Mouse (Mus musculus) cerebellum, postnatal 25 days (tissue): Measurements from ENCODE around the gene Nfya.

ENCODE experiments used
- DNase-seq, 2 experiments: peaks; one replicate each; pipeline ENCODE4 v3.0.0; 2021; ENCODE audit warnings: mixed read lengths in 2 of 2

Gene Nfya

DNA sequence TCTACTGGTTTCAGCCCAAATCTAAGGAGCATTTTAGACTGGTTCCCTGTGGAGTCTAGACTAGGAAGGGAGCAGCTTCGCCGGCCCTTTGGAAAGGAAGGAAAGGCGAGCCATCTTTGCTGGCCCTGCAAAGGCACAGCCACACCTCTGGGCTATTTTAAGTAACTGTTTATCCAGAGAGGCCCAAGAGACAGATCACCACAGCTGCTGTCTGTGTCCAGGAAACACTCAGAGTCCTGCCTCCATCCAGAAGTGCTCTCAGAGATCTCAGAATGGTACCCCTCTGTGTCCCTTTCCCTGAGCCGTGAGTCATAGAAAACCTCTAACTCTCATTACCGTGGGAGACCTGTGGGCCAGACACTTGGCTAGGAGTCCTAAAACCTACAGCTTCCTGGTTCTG, 20.7 kb upstream of the Nfya start:
- no peak for DNase-seq

DNA sequence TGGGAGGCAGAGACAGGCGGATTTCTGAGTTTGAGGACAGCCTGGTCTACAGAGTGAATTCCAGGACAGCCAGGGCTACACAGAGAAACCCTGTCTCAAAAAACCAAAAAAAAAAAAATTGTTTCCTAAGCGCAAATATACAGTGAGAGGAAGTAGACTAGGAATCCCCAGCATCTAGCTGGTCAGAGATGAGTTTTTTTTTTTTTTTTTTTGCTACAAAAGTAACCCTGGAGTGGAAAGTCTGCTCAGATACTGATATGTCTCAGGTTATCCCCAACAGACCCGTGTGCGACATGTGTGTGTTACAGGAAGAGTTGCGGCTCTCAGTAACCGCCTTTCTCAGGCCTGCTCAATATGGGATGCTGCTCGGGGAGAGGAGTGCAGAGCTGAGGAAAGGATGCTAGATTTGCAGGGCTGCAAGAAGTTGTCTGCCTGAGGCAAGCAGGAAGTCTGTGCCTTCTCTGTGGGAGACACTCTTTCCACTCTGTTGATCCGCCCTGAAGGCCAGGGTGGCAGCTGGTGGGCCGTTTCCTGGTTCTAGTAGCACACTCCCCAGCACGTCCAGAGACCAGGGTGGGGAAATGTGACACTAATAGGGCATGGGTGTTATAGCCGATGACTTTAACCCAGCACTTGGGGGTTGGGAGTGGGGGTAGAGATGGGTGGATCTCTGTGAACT, 18.3 kb upstream of the Nfya start:
- DNase-seq = no peak

DNA sequence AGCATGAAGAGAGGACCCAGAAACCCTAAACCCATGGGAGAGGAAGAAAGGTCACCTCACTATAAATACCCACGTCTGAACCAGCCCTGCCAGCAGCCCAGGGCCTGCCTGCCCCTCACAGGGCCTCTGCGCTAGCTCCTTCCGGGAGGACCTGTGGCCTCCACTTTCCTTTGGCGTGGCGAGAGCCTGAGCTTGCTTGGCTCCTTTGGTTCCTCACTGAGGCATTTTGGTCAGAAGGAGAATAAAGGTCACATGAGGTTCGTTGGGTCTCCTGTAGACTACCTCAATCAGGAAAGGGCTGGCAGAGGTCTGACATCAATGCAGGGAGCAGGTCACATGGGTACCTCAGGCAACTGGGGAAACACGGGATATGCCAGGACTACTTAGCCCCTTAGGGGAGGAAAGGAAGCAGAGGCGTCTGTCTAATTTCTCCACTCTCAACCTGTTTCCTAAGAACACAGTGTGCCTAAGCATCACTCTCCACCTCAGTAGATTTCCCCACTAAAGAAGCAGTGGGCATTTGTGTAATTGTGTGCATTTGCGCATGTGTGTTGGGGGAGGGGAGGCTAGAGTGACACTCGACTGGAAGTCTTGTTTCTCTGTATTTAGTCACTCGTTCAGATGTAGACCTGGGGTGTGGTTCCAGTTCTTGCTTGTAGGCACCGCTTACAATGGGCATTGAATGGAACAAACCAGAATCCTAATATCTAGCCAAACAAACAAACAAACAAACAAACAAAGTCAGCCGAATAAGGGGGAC, 17.5 kb upstream of the Nfya start:
- no peak for DNase-seq

DNA sequence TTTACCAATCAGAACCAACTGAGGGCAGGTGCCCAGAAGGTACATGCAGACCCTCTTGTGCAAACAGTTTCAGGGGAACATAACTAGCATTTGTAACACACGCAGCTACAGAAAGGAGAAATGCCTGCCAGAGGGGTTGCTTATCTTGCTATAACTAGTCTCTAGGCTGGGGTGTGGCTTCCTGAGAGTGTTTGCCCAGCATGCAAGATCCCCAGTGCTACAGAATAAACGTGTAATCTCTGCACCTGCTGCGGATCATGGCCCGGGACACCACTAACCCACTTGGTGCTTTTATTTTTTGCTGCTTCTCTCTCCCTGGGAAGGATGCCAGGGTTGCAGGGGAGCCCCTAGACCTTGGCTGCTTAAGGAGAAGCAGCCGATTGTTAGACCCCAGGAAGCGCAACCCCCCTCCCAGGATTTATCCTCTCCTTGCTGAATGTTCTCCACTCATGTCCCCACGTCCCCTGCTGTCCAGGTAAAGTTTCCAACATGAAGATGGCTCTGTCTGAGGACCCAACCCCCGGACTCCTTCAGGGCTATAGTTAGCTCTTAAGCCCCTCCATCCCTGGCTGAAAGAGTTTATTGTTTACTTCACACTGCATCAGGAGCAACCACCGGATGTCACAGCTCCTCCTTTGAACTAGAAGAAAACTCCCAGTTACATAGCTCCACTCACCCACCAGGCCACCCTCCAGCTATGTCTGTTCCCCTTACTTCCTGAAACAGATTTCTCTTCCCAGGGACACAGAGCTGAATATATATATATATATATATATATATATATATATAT, 16.3 kb upstream of the Nfya start:
- DNase-seq = no peak

DNA sequence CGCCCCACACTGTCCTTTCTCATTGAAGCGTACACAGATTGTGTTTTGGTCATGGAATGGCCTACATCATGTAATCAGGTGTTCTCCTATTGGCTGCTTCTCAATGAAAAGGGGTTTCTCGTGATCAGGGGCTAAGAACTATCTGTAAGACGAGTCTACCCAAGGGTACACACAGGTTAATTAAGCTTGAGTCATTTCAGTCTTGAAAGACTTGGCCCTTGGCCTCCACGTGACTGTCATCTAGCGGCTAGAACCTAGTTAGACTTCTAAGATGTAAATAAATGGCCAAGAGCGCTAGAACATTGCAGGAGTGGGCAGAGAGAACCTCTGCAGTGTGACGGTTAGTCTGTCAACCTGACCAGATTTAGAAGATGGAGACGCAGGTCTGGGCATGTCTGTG, 14.5 kb upstream of the Nfya start:
- DNase-seq = no peak

DNA sequence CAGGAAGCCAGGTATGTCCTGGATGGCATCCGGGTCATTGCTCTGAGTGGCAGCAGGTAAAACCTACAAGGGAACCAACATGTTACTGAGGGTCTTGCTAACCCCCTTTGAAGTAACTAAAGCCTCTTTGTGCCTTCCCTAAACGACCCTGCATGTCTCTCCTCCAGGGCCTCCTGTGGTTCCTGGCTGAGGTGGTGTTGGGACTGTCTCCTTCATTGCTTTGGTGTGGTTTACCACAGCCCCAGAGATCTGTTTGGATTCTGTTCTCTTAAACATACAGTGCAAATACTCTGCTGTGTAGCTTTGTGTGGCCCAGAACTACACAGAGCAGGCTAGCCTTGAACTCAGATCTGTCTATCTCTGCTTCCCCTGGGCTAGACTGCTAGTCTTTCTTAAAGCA, 9.9 kb upstream of the Nfya start:
- DNase-seq = no peak

DNA sequence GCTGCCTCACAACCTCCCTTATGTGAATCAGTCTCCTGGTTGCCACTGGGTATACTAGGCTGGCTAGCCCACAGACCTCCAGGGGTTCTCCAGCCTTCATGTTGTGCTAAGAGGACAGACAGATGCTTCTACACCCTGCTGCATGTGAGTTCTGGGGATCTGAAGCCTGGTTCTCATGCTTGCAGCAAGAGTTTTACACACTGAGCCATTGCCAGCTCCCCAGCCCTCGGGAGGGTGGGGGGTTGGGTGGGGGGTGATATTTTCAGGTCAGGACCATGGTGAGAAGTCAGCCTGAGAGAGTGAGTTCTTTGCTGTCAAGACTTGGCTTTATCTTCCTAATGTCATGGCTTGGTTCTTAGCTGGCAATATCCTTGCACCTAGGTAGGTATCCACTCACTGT, 9.1 kb upstream of the Nfya start:
- DNase-seq = no peak

DNA sequence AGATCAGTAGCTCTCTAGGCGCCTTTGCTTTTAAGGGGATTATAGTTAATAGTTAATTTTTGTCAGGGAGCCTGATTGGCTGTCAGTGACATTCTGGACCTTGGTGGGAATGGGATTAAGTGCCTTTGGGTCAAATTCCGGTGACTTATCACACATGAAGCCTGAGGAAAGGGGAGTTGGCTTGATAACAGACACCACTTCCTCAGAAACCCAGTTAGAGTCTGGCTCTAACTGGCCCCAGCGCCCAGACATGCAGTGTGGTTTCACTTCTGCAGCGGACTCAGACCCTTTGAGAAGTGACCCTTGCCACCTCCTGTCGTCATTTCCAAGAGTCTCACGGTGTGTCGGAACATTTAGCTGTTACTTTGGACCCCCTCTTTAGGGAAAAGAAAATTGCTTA, 8.5 kb upstream of the Nfya start:
- no peak for DNase-seq

DNA sequence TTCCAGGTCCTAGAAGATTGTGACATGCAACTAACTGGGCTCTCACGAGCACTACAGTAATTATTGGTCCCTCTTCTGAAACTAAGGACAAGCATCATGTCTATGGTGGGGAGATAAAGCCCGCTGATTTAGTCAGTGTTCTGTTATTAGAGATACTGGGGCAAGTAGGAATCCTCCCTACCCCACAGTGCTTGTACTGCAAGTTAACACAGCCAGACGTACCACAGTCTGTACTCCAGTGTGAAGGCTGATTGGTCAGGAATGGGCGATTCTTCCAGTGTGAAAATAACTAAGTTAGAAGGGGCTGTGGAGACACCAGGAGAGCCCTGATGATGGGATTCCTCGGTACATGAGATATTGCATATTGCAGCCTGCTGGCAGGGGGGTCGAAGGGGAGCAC, 7.8 kb upstream of the Nfya start:
- no peak for DNase-seq

DNA sequence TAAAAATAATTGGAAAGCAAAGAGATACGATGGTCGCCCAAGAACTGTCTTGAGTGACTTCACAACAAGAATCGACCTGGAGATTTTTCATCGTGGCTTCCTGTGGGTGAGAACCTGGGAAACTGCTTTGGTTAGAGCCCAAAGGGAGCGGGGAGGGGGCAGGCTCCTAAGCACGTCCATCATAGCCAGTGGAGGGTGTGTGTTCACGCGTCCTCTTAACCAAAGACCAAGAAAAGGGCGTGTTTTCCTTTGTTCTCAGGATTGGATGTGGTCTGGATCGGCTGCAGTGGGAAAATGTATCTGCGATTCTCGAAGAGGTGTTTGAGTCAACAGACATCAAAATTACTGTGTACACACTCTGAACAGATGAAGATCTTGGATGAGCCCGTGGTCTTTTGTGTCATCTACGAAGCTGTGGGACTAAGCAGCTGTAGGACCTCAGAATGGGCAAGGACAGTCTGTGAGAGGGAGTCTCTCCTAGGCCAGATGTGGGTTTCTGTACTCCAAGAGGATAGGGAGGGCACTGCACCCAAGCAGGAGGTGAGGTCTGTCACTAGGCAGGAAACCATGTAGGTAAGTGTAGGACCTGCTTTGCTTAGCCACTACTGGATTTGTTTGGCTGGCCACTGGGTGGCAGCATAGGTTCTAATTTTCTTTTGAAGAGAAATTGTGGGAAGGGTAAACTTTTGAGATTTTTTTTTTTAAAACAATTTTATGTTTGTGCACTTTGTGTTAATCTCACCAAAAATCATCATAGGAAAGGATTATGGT, 6.9 kb upstream of the Nfya start:
- DNase-seq = peak; percentile 70 to 80

DNA sequence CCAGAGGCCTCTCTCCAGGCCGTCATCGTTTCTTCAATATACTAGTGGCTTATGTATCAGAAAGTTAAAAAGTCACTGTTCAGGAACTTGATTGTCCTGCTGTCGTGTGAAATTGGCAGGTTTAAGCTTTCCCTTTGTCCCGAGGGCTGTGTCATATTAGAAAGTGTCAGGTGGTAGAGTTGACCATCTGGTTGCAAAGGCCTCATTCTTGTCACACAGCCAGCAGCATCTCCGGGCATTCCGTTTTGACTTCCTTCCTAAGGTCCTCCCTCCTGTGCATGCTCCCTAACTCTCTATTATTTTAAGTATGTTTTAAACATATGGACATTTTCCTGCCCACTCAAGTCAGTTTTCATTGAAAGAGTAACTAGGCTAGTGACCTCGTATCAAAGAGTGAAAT, 6.3 kb upstream of the Nfya start:
- DNase-seq = peak; percentile 71 to 83

DNA sequence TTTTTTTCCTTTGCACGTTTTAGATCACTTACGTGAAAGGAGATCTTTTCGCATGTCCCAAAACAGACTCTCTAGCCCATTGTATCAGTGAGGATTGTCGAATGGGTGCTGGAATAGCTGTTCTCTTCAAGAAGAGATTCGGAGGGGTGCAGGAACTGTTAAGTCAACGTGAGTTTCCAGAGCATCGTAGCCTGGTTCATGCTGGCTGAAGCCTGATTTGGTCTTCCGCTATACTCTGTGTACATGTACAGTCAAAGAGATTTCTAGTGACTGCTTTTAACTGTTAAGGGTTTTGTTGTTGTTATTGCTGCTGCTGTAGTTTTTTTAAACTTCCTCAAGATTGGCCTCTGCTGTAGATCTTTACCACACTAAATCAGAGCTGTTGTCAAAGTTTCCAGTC, 1.5 kb upstream of the Nfya start:
- DNase-seq = no peak

DNA sequence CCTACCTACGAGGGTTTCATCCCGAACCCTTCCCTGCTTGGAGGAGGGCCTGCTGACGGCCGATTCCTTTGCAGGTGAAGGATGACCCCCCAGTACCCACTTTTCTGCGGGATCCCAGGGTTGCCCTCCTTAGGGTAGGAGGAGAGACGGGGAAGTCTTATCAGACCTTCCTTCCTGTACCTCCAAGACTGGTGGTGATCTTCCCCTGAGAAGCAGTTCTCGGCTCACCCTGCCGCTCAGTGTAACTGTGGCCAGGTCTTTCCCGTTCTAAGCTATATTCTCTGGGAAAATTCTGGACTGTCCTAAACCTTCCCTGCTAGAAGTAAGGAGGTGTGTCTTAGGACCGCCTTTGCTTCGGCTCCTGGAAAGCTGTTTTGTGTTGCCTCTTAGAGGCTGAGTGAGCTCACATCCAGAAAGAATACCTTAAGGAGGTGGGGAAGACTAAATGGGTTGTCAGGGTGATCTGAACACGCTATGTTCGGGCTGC, 636 bp upstream of the Nfya start:
- no peak for DNase-seq

DNA sequence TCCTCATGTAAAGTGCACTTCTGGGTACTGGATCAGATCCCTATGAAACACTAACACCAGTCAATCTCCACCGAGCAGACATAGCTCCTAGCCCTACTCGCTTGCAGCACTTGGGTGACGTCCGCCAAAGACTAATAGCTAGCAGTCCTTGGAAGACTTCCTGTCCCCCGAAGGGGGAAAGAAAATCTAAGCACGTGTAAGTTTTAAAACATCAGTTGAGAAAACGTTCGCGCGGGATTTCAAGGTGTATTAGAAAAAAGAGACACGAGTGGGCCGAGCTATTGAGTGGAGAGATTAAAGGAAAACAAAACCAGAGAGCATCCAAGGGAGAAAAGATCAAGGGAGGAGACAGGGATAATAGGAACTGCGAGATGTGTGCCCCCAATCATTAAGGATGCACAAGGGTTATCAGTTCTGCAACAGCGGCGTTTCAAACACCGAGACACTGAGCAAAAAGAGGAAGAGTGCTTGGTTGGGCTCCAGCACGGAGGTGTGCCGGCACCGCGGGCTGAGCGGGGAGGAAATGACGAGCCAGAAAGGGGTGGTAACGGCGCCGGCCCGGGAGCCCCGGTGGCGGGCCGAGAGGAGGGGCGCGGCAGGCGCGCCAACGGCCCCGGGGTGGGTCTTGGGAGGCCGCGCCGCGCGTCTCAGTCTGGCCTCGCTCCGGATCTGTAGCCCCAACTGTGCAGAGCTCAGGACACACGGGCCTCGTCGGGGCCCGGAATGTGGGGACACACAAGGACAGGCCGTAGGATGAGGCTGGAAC, 997 bp downstream of the Nfya start:
- peak; percentile 82 to 85 for DNase-seq

DNA sequence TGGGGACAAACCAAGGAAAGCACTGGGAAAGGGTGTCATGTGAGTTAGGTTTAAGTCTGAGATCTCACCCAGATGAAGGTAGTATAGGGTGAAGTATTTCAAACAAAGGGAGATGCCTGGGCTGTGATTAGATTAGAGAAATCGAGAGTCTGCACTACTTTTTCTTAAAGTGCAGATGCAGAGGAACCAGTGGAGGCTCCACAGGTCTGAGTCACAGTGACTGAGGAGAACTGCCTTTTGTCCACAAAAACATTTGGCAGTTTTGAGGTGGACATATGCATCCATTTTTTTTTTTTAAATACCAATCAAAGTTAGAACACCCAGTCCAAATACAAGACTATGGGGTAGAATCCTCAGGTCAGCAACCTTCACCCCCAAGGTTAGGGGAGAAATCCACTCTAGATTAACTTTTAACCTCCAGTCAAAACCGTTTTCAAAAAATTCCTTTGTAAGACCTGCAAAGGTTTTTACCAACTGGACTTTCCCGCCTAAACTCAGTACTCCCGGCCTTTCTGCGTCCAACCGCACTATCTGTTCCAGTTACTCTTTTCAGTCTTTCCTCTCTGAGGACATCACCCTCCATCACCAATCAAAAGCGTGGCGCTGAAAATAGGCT, 1.7 kb downstream of the Nfya start:
- no peak for DNase-seq

DNA sequence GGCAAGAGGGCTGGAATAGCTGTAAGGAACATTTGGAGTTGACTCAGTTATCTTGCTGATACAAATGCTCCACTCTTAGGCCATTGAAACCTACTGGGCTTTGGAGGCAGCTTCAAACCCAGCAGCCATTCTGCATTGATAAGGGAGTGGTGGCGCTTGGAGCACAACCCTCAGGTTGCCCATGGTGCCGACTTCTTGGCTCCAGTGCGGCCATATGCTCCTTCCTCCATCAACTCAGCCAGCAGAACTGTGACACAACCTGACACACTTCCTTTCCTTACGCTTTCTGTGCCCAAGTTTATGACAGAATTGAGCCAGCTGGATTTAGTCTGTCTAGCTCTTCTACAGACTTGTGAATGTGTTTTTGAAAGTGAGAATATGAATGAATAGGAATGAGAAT, 2.6 kb downstream of the Nfya start:
- peak; percentile 48 to 58 for DNase-seq

DNA sequence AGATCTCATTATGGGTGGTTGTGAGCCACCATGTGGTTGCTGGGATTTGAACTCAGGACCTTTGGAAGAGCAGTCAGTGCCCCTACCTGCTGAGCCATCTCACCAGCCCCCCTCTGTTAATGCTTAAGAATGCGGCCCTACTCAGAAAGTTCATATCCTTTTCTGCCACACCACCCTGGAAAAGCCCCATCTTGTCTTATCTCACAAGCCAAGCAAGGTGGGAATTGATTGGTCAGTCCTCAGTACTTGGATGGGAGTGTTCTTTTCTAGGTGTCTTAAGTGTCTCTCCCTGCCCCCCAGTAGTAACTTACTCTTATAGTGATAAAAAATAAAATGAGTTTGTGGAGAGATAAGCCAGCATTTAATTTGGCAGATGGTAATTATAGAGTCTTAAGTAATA, 5.0 kb downstream of the Nfya start:
- no peak for DNase-seq

DNA sequence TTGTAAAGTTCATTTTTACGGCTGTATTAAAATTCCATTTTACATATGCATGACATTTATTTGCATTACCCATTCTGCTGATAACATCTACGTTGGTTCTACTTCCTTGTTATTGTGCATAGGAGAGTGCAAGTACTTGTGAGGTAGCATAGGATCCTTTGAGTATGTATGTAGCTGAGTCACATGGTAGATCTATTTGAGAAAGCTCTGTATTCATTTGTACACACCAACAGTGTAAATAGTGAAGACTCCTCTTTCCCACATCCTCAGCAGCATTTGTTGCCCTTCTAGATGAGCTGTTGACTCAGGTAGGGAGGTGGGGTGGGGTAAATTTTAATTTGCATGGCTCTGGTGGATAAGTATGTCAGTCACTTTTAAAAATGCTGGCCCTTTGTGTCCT, 5.9 kb downstream of the Nfya start:
- no peak for DNase-seq

DNA sequence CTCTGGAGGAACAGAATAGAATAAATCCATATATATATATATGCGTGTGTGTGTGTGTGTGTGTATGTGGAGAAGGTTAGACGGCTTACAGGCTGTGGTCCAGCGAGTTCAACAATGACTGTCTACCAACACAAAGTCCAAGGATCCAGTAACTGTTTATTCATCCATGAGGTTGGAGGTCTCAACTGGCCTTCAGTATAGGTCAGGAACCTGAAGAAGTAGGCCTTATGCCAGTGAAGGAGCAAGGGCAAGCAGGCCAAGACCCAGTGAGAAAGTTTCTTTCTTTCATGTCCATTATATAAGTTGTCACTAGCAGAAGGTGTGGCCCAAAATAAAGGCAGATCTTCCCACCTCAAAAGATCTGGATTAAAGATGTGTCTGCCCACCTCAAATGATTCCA, 7.0 kb downstream of the Nfya start:
- no peak for DNase-seq

DNA sequence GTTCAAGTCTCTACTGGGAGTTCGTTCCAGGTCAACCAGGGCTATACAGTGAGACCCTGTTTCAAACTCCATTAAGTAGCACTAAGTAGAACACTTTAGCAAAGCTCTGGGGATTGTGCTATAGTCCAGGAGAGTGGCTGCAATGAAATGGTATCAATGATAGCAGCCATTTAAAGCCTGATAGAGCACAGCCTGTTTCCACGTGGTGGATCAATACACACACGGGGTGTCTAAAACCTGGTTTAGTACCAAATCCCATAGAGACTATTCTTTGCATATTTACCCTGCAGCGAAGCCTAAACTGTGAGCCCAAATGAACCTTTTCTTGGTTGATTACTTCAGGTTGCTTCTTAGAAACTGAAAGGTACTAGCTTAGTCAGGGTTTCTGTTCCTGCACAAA, 8.0 kb downstream of the Nfya start:
- no peak for DNase-seq

DNA sequence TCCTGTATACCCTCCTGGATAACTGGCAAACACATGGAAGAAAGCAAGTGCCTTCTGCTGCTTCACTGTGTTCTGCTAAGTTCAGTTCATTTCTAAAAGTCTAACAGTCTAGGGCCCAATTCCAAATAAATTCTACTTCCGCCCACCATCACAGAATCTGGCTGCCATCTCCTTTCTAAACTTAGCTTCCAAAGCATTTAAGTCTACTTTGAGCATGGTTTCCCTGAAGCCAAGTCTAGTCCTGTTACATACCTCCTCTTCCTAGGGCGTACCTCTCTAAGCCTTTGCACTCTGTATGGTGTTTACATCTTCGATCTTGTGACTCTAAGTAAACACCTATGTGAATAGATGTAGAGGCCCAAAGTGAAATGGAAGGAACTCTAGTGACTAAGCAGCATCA, 17.1 kb downstream of the Nfya start:
- DNase-seq = no peak

DNA sequence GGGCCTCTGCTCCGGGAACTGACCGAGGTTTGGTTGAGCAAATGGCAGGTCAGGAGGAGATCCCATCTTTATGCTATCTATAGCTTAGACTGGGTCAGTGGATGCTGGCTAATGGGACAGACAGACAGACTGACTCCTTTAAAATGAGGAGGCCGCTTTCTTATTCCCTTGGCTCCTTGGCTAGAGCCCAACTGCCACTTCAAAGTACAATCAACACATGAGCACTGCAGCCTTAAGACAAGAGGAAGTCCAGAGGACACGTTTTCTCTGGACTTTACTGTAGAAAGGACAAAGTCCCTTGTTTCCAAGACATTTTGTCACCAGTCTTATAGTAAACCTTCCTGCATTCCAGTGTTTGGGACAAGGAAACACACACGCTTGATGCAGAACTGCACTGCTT, 18.3 kb downstream of the Nfya start:
- no peak for DNase-seq
